Mouse (Mus musculus) cerebellum, adult 18-20 months (tissue): ENCODE results near the gene Fh1.

Source experiments
- DNase-seq, 2 experiments: peaks; one replicate each; pipeline ENCODE4 v3.0.0; 2021

The Fh1 gene

DNA sequence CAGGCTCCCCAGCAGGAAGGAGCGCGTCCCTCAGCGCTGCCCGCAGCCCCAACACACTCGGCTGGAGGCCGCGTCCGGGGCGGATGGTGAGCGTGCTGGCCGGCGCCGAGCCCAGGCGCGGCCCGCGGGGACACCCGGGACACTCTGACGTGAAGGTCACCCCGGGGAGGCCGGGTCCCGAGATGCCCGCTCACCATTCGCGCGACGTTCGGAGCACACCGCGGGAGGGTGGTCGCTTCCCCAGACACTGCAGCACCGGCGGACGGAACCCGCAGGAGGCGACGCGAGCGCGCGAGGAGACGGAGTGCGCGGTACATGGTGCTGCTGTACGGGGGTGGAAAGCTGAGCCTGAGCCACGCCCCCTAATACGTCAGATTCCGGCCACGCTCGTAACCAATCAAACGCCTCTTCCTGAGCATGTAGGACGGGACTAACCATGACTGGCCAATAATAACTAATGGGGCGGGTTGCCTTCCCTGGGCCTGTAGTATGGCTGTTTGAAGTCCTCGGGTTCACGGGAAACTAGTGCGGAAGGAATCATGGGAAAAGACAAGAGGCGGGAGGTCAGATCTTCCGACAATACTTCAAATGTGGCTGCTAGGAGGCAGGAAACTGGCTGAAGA is at the start of gene Fh1:
Gene Fh1, minus strand, starts transcription at position 379 of the 623 bp plus-strand sequence.
- DNase-seq = peak; percentile 94 to 96

DNA sequence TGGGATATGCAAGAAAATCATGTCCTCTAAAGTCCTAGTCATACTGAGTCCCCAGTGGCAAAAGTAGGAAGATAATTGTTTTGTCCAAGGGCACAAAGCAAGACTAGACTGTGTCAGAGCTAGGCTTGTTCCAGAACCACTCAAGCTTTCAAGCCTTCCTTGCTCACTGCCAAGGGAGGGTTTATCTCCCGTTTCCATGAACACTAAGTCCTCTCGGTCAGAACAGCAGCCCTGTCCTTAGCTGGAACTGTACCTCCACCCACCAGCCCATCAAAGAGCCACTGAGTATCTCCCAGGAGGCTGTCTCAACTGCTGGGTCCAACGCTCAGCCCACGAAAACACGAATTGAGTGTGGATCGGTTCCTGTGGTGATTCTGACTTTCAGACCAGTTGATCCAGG is 49.7 kb upstream of the Fh1 start:
- DNase-seq = no peak

DNA sequence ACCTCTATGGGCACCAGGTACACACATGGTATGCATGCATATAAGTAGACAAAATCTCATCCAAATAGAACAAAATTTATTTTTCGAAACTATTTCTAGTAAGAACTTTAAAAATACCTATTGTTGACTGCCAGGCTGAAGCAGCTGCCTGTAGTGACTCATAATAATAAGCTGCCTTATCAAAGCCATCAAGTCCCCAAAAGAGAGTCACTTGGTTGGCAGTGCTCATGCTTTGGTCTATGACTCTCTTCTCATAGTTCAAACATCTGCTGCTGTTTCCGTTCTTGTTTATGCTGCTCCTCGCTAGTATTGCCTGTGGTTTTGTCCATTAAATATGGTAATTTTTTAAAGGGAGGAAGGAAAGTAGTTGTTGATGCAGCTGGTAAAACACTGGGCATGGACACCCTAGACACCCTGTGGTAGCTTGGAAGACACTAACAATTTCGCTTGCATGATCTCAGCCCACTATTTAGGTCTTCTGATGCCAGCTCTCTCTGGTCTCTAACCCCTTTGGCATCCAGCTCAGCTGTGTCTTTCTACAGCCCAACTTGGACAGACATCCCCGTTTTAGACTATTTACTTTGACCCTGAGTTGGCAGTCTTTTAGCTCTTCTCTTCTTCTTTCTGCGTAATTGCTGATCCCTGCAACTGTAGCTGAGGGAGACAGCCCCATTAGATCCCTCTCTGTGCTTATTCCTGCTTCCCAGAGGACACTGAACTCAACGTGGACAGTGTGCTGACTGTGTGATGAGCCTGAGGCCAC is 48.3 kb upstream of the Fh1 start:
- no peak for DNase-seq

DNA sequence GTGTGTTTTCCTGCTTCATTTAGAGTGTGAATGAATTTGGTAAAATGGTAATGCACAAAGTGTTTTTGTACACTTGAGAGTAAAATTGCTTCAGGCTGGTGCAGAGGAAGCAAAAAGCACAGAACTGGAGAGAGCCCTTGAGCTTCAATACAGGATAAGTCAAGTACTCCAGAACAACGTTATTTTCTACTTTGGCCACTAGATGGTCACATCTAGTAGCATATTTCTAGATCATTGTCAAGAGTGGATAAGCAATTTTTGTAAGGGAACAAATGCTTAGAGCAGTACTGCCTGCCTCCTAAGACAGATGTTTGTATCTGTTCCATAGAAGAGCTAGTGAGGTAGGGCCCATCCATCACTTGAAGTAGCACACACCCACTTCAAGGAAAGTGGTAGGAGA is 46.2 kb upstream of the Fh1 start:
- DNase-seq = no peak

DNA sequence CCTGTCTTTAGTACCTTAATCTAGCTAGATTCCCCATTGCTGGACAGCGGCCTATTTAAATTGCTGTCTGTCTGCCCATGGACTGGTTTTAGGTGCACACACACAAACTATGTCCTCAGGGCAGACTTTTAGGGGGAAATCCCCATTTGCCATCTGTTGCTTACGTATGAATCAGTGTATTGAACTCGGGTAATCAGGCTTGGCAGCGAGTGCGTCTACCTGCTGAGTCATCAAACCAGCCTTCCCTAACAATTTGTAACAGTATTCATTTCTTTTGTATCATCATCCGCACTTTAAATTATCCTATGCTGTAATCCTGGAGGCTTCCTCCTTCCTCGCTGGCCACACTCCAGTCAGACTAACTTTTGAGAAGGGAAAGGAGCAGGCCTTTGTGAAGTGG is 44.6 kb upstream of the Fh1 start:
- DNase-seq = no peak

DNA sequence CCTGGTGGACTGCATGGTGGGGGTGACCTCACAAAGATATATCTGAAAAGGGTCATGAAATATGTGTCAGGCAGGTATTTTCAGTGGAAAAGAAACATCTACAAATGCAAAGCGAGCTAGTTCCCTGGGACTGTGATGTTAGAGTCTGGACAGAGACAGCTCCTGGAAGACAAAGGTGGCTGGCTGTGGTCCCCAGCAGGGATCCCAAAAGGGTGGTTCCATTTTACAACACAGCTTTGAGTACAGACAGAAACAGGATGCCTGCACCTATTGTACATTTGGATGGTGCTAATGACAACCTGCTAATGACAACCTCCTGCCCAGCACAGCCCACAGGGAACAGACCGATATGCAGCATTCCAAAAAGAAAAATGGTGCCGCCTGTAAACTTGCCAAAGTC is 44.0 kb upstream of the Fh1 start:
- DNase-seq = no peak

DNA sequence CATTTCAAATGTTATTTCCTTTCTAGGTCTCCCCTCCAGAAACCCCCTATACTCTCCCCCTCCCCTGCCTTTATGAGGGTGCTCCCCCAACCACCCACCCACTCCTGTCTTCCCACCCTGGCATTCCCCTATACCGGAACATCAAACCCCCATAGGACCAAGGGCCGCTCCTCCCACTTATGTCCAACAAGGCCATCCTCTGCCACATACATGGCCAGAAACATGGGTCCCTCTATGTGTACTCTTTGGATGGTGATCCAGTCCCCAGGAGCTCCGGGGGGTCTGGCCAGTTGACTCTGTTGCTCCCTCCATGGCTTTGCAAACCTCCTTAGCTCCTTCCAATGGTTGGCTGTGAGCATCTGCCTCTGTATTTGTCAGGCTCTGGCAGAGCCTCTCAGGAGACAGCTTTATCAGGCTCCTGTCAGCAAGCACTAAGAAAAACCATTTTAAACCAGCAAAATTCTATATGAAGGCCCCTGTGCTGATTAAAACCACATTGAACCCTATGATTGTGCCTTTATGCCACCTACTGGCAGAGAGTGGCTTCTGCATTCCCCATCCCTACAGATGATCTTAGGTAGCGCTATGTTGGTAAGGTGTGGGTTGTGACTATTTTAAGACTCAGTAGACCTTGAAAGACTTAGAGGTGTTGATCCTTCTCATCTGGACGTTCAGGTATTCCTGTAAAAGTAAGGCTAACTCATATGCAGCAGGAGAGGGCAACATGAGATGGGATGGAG is 43.4 kb upstream of the Fh1 start:
- DNase-seq = peak; percentile 8 to 12

DNA sequence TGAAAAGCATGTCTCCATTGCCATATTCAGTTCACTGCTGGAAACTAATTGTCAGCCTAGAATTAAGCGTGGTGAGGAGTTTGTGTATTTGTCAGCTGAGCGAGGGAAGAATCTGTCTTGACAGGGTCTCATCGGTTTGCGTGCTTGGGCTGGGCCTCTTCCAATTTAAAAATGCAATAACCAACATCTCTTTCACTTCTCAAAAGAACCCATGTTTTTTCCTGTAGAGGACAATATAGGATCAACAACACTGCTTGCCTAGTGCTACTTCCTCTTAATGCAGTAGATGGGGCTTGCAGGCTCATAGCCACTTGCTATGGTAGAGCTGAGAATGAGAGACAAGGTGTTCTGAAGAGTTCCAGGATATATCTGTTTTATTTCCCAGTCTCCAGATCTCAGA is 34.5 kb upstream of the Fh1 start:
- DNase-seq = no peak

DNA sequence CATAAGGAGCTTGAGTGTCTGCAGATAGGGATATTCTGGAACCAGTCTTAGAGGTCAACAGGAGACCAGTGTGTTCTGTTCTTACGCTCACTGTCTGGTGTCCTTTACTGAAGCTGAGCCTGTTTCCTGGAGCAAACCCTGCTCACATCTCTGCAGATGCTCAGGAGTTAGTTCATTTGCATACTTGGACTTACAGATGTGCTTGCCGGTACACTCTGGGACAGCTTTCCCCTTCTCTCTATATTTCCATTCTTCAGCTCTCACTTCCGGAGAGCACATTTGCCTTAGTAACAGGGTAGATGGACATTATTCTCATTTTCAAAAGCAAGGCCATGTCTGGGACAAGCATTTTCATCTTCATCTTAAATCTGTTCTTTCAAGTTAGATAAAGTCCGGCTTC is 23.2 kb upstream of the Fh1 start:
- DNase-seq = no peak

DNA sequence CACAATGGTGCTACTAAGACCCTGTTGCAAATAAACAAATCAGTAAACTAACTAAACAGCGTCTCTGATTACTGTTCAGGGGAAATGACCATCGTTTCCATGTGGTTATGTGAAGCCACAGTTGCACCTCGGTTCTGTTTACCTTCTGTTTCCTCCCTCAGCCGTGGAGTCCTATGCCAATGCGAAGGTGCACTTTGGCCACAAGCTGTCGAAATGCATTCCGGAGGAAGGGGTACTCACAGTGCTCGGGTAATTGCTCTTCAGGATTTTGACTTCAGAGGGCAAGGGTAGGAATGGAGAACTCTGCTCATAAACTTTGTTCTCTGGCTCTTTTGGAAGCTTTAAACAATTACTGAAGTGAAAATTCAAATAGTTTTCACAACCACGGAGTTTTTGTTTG is 21.5 kb upstream of the Fh1 start:
- no peak for DNase-seq

DNA sequence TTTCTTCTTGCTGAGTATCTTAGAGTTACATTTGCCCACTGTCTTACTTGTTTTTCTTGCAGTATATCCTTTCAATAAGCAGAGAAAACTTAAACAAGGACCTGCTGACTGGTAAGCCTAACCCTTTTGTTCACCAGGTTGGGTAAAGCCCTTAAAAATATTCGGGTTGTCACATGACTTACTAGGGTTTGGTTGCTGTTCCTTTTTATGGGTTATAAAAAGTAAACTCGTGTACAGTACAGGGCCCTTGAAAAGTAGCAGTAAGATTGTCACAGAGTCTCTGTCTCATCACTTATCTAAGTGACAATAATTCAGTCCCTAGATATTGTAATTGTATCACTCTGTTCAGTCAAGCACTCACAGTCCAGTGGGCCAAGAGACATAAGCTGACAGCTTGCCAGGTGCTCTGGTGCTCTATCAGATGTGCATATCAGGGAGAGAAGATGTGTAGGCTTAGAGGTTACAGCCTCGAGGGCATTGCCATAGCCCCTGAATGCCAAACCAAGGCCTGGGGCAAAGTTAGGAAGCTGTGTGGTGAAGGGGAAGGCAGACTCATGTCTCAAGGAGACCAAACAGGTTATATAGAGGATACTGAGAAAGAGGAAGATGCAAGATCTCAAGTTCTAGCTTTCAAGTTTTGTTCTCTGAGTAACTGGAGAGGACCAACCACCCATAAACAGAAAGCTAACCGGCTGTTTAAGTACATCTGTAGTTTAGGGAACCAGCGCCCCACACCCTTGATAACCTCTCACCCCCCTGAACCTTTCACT is 18.2 kb upstream of the Fh1 start:
- no peak for DNase-seq

DNA sequence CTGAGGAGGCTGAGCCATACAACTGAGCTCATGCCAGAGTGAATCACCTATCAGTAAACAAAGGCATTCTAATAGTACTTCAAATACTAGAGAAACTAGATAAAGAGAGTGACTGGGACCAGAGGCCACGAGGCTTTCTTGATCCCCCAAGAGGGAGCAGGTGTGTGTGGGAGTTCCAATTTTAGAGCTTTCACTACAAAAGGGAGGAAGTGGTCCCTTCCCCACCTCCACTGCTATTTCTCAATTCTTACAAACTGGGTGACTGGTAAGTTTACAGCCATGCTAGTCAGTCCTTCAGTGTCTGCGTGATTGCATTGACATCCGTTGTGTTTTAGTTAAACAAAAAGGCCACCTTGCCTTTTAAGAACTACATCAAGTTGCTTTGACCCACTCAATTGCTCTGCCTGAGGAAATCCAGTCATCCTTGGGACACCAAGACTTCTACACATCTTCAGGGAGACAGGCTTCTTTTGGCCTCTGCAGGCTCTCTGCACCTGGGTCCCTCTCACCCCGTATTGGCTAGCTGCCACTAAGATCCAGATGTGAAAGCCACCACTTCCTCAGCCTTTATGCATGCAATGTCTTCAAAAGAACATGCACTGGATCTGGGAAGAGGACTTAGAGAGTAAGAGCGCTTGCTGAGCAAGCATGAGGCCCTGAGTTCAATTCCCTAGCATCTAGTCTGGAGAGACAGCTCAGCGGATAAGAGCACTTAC is 15.2 kb upstream of the Fh1 start:
- DNase-seq = no peak

DNA sequence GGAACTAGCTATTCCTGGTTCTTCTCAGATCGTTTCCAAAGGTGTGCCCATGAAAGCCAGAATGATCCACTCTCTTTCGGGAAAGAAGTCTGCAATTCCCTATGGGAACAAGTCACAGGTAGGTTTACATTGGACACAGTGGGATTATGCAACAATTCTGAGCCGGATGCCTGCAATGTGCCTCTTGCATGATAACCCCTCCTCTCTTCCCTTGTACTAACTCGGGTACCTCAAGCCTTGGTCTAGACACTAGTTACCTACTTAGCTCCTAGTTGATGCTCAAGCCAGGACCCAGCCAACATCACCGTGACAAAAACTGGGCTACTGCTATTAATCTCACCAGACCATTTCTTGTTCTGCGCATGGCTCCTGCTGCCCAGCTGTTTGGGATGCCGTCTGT is 13.6 kb upstream of the Fh1 start:
- no peak for DNase-seq

DNA sequence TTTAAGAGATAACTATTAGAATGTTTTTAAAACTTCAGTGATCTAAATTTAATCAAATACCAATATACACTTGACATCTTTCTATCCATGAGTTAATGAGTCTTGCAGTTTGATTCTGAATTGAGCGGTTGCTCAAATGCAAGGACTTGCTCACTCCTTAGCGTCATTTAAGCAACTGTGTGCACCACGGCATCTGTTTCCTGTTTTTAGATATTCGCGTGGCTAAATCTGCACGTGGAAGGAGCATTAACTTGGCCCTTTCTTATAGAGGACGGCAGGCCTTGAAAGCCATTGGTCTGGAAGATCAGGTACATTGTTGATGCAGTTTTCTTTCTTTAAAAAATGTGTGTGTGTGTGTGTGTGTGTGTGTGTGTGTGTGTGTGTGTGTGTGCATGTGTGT is 12.2 kb upstream of the Fh1 start:
- no peak for DNase-seq

DNA sequence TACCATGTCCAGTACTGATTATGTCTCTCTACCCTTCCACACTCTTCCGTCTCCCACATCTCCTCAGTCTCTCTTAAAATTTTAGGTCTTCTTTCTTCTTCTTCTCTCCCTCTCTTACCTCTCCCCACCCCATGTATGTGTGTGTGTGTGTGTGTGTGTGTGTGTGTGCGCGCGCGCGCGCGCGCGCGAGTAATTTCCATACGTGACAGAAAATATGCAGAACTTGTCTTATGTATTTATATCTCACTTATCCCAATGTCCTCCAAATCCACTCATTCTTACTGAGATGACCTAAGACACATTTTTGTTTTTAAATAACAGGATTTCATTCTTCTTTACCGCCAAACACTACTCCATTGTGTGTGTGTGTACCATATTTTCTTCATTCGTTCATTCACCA is 7.0 kb upstream of the Fh1 start:
- DNase-seq = no peak

DNA sequence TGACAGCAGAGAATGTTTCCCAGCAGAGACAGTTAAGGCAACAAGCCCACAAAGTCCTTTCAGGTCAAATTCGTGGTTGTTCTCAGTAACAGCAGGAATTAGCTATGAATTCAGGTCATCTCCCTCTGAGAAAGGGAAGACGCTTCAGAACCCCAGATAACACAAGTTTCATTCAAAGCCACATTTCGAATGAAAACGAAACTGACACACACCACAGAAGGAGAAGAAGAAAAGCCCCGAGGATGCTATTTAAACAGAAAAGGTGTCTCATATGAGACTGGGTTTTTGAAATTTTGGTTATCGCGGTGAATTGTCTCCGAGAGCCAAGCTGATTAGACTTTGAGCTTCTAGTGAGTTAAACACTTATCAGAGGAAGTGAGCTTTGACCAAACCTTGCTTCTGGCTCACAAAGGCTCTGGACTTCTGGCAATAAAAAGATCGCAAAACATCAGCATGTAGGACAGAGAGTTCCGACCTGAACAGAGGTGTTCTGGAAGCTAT is 6.3 kb upstream of the Fh1 start:
- no peak for DNase-seq

DNA sequence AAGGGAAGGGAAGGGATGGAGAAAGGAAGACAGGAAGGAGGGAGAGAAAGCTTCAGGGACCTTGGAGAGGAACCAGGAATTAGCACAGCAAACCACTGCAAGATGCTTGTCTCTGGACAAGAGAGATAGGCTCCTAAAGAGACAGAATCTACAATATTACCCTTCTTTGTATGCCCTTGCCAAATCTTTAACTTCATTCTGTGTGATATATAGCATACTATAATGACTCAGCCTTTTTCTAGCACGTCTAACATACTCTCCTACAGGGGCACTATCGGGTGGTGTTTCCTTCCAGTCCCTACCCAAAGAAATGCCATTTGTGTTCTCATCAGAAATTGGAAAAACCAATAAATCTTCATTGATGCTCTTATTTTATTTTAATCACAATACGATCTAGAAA is 5.6 kb upstream of the Fh1 start:
- no peak for DNase-seq

DNA sequence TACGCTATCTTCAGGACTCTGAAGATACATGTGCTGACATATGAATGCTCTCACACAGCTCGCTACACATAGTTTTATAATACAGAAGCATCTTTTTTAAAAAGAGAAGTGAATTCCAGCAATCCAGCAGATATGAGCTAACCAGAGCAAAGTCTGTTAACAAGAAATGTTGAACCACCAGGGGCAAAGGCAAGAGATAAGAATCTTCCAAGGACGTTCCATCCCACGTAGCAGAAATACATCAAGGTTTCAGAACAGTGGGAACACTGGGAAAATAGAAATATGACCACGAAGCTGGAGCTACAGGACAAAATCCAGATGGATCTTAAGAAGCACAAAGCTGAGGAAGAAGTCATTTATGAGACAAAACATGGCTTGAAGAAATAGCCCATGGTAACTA is 4.9 kb upstream of the Fh1 start:
- no peak for DNase-seq

DNA sequence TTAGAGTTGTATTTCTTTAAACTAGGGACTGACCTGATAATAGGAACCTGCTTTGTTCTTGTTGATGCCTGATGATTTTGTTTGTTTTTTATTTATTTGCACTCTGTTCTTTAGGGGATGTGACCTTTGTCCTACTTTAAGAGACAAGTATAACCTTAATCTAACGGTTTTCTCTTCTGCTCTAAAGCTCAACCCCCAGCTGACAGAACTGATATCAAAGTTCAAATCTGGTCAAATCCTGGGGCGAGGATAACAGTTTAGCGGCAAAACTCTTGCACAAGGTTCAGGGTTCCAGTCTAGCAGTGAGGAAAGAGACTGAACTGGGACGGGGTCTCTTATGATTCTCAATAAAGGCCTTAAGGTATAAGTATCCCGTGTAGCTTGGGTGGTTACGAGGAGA is 3.8 kb upstream of the Fh1 start:
- no peak for DNase-seq

DNA sequence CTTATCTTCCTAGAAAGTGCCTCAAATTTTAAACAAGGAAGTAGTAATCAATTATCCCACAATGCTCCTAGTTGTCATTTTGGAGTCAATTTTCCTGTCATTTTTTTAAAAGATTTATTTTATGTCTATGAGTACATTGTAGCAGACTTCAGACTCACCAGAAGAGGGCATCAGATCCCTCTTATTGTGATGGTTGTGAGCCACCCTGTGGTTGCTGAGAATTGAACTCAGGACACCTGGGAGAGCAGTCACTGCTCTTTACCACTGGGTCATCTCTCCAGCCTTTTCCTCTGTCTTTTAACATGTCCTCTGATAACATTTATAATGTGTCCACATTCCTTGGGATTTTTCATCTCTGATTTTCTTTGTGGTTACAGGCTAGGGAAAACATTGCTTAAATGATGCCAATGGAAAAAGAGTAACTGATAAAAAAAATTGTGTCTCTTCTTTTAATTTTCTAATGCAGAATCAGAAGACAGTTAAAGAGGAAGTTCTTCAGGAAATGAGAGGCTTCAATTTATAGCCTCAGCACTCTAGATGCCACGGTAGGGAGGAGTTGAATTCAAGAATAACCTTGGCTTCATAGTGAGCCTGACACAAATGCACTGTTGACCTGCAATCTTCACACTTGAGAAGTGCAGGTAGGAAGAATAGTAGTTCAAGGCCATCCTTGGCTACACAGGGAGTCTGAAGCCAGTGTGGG is 706 bp upstream of the Fh1 start:
- DNase-seq = peak in 1 of 2 experiments; percentile 37

DNA sequence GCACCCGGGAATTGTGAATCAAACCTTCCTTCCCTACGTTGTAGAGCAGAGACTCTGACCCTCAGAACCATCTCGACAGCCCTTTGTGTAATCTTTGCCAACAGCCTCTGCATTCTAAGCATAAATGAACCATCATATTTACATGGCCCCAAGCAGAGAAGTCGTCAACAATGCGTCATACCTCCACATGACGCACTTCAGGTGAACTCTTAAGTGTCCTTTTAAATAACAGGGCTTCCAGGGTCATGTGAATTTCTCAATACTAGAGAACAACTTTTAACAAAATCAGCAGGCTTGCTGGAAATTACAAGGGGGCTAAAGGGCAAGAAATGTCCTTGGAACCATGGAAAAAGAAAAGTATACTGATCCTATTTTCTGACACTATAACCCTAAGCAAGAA is 1.8 kb downstream of the Fh1 start:
- no peak for DNase-seq
